Mouse (Mus musculus) C3H10T1/2 (cell line): Measurements from ENCODE around the gene Lrrtm1. TPM values are rescaled to one million over a fixed set of nuclear protein-coding genes. Genes with fewer than 3 reads are reported as not detected.

ENCODE experiments used
- polyA plus RNA-seq, 2 experiments: library from polyadenylated mRNA; unstranded; fragments of >200 nt; fragmentation: generic; extraction: Trizol; gene quantifications; one replicate each; pipeline ENCODE4 v1.2.1; 2012; ENCODE audit warnings: missing spikeins in 2 of 2

Gene Lrrtm1
- under 1 TPM in 1 of 2 experiments, not detected in 1; 0.05 TPM for polyA plus RNA-seq

GRCm38 (mm10) chr6:77242601-77243406, at the start of gene Lrrtm1:
Gene Lrrtm1, plus strand, starts transcription at chr6:77242689.

